Mouse (Mus musculus): ENCODE results near the gene 4933415A04Rik.
A peak's percentile ranks its signal among the peaks of the same experiment; 100 is the strongest.

4933415A04Rik gene

GRCm38 (mm10) chr11:43575376-43576151 lies 11.3 kb upstream of the 4933415A04Rik start:
- no peak for DNase-seq

GRCm38 (mm10) chr11:43577713-43578478 lies 8.9 kb upstream of the 4933415A04Rik start:
- DNase-seq: no peak

- DNase-seq: peak; percentile 29
These were observed 1.4 kb upstream of the 4933415A04Rik start for GRCm38 (mm10) chr11:43585211-43586005.

- DNase-seq: no peak
These were observed 2.8 kb downstream of the 4933415A04Rik start for GRCm38 (mm10) chr11:43589530-43590072.

- no peak for DNase-seq
These were observed 14.6 kb downstream of the 4933415A04Rik start, which contains the start of gene Fabp6 for GRCm38 (mm10) chr11:43601440-43601839. Gene Fabp6 (minus strand): TSS chr11:43601540.

GRCm38 (mm10) chr11:43604207-43604606 lies 17.4 kb downstream of the 4933415A04Rik start:
- no peak for DNase-seq

GRCm38 (mm10) chr11:43604891-43605290 lies 18.1 kb downstream of the 4933415A04Rik start:
- DNase-seq: no peak

- no peak for DNase-seq
These were observed 19.0 kb downstream of the 4933415A04Rik start for GRCm38 (mm10) chr11:43605859-43606258.

- DNase-seq: no peak
These were observed 21.6 kb downstream of the 4933415A04Rik start for GRCm38 (mm10) chr11:43608440-43608839.

- peak; percentile 73 for DNase-seq
These were observed 23.3 kb downstream of the 4933415A04Rik start for GRCm38 (mm10) chr11:43610006-43610661.

GRCm38 (mm10) chr11:43610662-43611033 lies 23.8 kb downstream of the 4933415A04Rik start:
- no peak for DNase-seq

GRCm38 (mm10) chr11:43612834-43613488 lies 26.1 kb downstream of the 4933415A04Rik start:
- peak; percentile 79 for DNase-seq

GRCm38 (mm10) chr11:43617924-43618323 lies 31.1 kb downstream of the 4933415A04Rik start:
- no peak for DNase-seq

GRCm38 (mm10) chr11:43618403-43618802 lies 31.6 kb downstream of the 4933415A04Rik start:
- no peak for DNase-seq

GRCm38 (mm10) chr11:43621769-43622168 lies 34.9 kb downstream of the 4933415A04Rik start:
- no peak for DNase-seq

- DNase-seq: no peak
These were observed 37.5 kb downstream of the 4933415A04Rik start for GRCm38 (mm10) chr11:43624341-43624740.

- DNase-seq: peak; percentile 60
These were observed 39.6 kb downstream of the 4933415A04Rik start for GRCm38 (mm10) chr11:43626300-43626926.

- DNase-seq: no peak
These were observed 40.2 kb downstream of the 4933415A04Rik start for GRCm38 (mm10) chr11:43626927-43627645.

GRCm38 (mm10) chr11:43631645-43632044 lies 44.8 kb downstream of the 4933415A04Rik start:
- DNase-seq: no peak

GRCm38 (mm10) chr11:43632566-43632965 lies 45.7 kb downstream of the 4933415A04Rik start:
- peak; percentile 70 for DNase-seq

Data from layer of hippocampus, adult 9-11 months (tissue).